Mouse (Mus musculus) cerebellum, postnatal 10 days (tissue): ENCODE data around the gene Fam69b.

Source experiments
- DNase-seq, 2 experiments: peaks; one replicate each; pipeline ENCODE4 v3.0.0; 2021; ENCODE audit warnings: mixed read lengths in 2 of 2

Gene Fam69b

DNA sequence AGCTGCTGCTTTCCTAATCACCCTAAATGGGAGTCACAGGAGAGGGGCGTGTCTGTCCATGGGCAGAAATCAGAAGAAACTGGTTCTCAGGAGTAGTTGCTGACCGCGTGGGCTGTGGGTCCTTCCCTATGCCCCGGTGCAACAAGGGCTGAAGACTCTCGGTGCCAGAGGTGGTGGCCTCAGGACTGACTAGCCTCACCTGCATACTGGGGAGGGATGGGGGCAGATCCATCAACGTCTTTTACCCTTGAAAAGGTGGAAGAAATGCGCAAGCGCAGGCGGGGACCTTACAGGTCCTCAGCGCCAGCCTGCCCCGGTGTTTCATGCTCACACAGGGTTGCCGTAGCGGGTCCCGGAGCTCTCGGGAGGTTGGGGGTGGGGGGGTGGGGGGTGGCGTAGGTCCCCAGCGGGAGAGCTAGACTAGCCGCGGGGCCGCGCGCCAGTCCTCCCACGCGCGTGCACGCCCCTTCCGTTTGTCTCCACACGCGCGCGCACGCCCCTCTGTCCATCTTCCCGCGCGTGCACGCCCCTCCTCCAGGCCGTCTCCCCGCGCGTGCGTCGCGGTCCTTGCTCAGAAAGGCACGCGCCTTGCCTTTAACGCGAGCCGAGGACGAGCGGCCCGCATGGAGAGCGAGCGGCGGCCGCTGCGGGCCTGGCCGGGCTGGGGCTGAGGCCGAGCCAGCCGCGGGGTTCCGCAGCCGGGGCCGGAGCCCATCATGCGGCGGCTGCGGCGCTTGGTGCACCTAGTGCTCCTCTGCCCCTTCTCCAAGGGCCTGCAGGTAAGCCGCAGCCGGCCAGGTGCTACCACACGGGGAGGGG, at the start of gene Fam69b:
Gene Fam69b, plus strand, starts transcription at position 537 of the 819 bp plus-strand sequence.
- peak; percentile 92 to 96 for DNase-seq

- DNase-seq = no peak
Observed at GRCm38 (mm10) chr2:26579714-26580113, 48.5 kb upstream of the Fam69b start, which contains the start of gene Egfl7. Gene Egfl7, plus strand, starts transcription at chr2:26580014.

DNA sequence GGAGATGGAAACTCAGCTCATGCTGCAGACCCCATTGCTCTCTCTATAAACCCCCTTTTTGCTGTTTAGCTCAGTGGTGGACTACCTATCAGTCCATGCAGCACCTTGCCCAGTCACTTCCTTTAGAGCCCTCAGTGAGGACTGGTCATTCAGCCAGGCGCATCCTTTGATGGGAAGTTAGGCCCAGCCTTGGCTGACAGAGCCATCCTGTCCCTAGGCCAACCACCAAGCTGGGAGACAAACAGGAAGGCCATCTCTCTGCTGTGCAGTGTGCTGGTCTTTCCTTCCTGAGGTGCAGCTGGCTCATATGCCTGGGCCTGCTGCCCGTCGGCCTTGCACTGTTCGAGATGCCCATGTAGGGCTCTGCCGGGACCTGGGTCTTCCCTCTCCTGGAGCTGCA, 47.5 kb upstream of the Fam69b start:
- no peak for DNase-seq

GRCm38 (mm10) chr2:26582203-26582602, 46.1 kb upstream of the Fam69b start:
- no peak for DNase-seq

- DNase-seq = peak; percentile 50 to 54
Observed at GRCm38 (mm10) chr2:26582741-26583140, 45.5 kb upstream of the Fam69b start.

GRCm38 (mm10) chr2:26583640-26584039, 44.6 kb upstream of the Fam69b start:
- DNase-seq = no peak

DNA sequence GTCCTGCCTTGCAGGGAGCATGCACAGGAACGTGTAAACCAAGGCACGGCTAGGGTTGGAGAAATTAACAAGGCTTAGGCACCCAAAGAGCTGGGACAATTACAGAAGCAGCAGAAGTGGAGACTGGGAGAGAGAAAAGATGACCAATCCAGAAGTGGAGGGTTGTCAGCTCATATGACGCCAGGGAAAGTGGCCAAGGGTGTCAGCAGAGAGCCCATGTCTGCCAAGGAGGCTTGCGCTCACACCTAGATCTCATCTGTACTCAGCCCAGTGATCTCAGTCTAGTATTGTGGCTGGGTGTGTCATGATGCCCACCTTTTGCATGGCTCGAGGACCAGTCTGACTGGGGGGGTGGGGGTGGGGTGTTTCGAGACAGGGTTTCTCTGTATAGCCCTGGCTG, 42.5 kb upstream of the Fam69b start:
- peak; percentile 64 to 68 for DNase-seq

DNA sequence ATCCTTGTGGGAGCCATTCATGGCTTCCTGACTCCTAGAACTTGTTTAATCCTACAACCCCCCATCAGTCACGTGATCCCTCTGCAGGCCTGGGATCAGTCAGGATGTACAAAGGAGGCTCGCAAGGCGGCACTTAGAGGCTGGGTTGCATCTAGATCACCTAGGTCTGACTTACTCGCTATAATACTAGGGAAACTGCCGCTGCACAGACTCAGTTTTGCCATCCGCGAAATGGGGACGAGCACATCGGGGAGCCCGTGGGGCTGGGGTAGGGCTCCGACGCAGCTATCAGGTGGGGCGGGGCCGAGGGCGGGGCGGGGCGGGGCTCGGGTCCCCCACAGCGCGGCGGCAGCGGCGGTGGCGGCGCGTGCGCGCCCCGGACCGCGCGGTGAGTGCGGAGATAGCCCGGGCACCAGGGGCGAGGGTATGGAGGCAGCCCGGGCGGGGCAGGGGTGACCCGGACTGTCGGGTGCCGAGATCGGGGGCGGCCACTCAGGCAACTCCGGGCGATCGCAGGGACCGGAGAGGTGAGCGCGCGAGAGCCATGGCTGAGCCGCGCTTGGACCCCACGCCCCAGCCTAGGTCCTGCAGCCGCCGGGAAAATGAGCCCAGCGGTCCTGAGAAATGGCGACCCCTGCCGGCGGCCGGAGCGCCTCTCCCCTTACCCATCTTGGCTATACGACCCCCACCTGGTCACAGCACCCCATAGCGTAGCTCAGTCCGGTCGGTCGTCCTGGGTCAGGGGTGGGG, 41.8 kb upstream of the Fam69b start, which contains the start of gene Gm20532:
Gene Gm20532, plus strand, starts transcription at position 346 of the 750 bp plus-strand sequence.
- DNase-seq = peak; percentile 91 to 93

DNA sequence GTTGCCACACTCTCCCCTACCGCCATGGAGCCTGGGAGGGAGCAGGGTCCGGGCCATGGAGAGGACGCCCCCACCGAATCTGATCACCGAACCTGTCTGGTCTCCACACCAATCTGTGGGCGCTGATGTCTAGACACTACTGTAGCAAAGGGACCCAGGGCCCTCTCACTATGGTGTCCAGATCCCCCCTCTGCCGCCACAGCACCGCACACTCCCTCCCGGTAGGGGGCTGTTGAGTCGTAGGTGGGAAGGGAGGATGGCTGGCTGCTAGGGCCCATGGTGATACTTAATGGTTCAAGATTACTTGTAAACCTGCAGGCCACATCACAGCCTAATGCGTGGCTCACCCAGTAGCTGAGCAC, 41.2 kb upstream of the Fam69b start:
- no peak for DNase-seq

GRCm38 (mm10) chr2:26588573-26588972, 39.7 kb upstream of the Fam69b start:
- DNase-seq = no peak

DNA sequence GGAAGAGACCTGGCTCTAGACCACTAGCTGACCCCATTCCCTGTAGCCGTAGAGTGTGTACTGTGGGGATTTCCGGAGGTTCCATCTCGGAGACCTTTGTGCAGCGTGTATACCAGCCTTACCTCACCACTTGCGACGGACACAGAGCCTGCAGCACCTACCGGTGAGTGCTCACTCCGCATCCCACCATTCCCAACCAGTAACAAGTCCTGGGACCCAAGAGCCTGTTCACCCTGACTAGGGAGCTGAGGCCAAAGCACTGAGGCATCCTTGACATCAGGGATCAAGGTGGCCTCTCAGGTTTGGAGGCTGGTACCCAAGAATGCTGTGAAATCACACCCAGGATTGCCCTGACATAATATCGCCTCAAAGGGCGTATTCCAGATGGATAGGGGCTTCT, 39.0 kb upstream of the Fam69b start:
- DNase-seq = no peak

DNA sequence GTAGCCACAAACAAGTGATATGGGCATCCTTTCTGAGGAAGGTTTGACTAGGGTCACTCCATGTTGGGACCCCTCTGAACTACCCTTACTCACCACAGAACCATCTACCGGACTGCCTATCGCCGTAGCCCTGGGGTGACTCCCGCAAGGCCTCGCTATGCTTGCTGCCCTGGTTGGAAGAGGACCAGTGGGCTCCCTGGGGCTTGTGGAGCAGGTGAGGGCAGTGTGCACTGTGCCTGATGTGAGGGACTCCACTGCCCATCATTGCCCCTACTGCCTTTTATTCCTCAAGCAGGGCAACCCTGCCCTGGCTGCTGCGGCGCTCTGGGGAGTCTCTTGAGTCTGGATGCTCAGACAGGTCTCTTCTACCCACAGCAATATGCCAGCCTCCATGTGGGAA, 38.0 kb upstream of the Fam69b start:
- DNase-seq = no peak

- peak; percentile 85 to 88 for DNase-seq
Observed at GRCm38 (mm10) chr2:26590962-26591361, 37.3 kb upstream of the Fam69b start.

DNA sequence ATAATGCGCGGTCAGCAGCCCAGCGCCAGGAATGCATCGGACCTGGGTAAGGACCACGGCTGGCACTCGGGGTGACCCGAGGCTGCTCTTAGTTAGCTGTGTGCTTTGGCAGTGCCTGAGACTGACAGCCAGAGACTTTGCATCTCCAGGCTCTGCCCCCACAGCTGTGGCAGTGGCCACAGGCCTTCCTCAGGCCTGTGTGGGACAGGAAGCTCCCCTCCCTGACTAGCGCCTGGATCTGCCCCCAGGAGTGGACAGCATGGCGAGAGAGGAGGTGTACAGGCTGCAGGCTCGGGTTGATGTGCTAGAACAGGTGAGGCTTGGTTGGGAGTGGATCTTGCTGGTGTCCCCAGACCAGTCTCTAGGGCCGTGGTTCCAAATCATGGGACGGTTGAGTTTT, 36.8 kb upstream of the Fam69b start:
- DNase-seq = no peak

DNA sequence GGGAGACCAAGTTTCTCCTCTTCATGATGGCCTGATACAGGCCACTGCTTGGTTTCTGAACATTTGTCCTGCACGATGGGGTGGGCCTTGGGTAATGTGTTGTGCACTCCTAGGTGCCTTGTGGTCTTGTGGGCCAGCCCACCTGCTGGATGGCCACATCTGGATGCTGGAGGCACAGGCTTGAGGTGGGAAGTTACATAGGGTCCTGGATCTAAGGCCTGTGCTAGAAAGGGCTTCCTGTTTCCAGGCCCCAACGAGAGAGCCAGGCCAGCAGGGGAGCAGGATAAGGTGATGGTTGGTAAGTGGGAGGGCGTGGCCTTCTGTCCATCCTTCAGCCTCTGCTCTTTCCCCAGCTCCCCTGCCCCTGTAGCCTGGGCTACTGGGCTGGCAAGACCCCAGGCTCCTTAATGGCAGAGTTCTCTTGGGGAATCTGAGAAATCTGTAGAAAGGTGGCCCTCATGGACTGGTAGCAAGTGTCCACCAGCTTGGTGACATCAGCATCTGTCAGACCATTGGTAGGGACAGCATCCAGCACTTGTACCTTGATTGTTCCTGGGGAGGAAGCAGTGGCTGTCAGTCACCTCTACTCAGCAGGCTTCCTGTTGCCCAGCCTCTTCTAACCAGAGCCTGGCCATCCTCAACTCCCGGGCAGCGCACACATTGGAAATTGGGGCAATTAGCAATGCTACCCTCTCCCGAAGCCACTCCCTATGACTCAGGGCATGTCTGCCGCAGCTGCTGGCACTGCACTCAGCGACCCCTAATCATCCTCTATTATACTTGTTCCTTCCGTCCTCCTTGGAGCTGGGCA, 34.8 kb upstream of the Fam69b start:
- DNase-seq = no peak

DNA sequence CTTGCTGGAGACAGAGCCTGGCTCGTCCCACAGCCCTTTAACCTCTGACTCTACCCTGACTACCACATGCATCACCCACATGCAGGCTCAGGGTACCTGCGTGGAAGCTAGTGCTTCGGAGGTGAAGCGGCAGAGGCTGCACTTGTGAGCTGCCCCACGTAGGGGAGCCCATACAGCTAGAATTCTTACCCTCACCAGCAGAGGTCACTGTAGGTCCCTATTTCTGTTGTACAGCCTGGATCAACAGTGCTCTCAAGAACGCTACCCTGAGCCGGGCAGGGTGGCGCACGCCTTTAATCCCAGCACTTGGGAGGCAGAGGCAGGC, 34.3 kb upstream of the Fam69b start:
- peak; percentile 60 to 61 for DNase-seq

GRCm38 (mm10) chr2:26594461-26594933, 33.8 kb upstream of the Fam69b start:
- no peak for DNase-seq

GRCm38 (mm10) chr2:26594934-26595724, 33.1 kb upstream of the Fam69b start:
- DNase-seq = no peak

GRCm38 (mm10) chr2:26595725-26596435, 32.4 kb upstream of the Fam69b start:
- no peak for DNase-seq

- DNase-seq = no peak
Observed at GRCm38 (mm10) chr2:26596898-26597297, 31.4 kb upstream of the Fam69b start.

DNA sequence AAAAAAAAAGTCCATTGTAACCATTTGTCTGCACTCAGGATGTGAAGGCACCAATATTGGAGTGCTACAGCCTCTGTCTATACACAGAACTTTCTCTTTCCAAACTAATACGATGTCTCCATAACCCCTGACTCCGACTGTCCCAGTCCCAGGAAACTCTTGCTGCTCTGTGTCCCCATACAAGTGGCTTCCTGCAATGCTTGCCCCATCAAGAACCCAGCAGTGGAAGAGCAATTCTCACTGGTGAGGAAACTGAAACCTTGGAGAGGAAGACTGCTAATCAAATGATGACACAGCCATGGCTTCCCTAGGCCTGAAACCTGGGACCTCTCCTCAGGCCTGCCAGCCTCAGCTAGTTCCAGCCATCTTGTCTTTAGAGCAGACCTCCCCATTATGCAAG, 30.4 kb upstream of the Fam69b start:
- DNase-seq = no peak

GRCm38 (mm10) chr2:26598462-26598861, 29.8 kb upstream of the Fam69b start:
- DNase-seq = no peak
